Mouse (Mus musculus) MEL (cell line): ENCODE measurements around the gene Bglap2. TPM values are rescaled to one million over a fixed set of nuclear protein-coding genes. Genes with fewer than 3 reads are reported as not detected.
A peak's percentile ranks its signal among the peaks of the same experiment; 100 is the strongest.

ENCODE experiments used
- DNase-seq: peaks from one replicate; pipeline ENCODE4 v3.0.0; 2011; ENCODE audit warnings: low read depth, low spot score
- H3K27ac ChIP-seq: 2 replicates; pipeline ENCODE4 v1.5.1; 2012; ENCODE audit warnings: low read depth, mild to moderate bottlenecking, control low read depth, low read length, moderate library complexity; ENCODE audit not compliant: control insufficient read depth
- H3K27me3 ChIP-seq, 2 experiments: fragments of 150-350 bp in 1 of 2; sonication (generic) in 1 of 2; 2 replicates each; pipeline ENCODE4 v1.6.1; 2012; ENCODE audit warnings: low read length in 2 of 2, mild to moderate bottlenecking in 2 of 2, improper control_type of control experiment in 1 of 2, moderate library complexity in 1 of 2; ENCODE audit not compliant: insufficient read depth in 2 of 2, control insufficient read depth in 1 of 2
- H3K36me3 ChIP-seq, 2 experiments: 2 replicates each; pipeline ENCODE4 v1.6.1; 2012 to 2014; ENCODE audit warnings: low read length in 2 of 2, improper control_type of control experiment in 1 of 2, inconsistent platforms in 1 of 2, mild to moderate bottlenecking in 1 of 2; ENCODE audit not compliant: insufficient read depth in 2 of 2, control insufficient read depth in 1 of 2
- H3K4me1 ChIP-seq, 2 experiments: fragments of 150-350 bp in 1 of 2; sonication (generic) in 1 of 2; 2 replicates each; pipeline ENCODE4 v1.6.1; 2012; ENCODE audit warnings: low read length in 2 of 2, improper control_type of control experiment in 1 of 2, mild to moderate bottlenecking in 1 of 2; ENCODE audit not compliant: insufficient read depth in 2 of 2, control insufficient read depth in 1 of 2
- H3K4me3 ChIP-seq, 2 experiments: fragments of 150-350 bp in 1 of 2; sonication (generic) in 1 of 2; 2 replicates each; pipeline ENCODE4 v1.5.1; 2012; ENCODE audit warnings: low read depth in 2 of 2, low read length in 2 of 2, mild to moderate bottlenecking in 2 of 2, moderate library complexity in 2 of 2, control low read depth in 1 of 2, improper control_type of control experiment in 1 of 2; ENCODE audit not compliant: control insufficient read depth in 1 of 2, insufficient read depth in 1 of 2
- H3K79me2 ChIP-seq: 2 replicates; pipeline ENCODE4 v1.6.1; 2012; ENCODE audit warnings: mild to moderate bottlenecking, low read length, moderate library complexity; ENCODE audit not compliant: control insufficient read depth, poor library complexity, insufficient read depth
- H3K9ac ChIP-seq: 2 replicates; pipeline ENCODE4 v1.6.1; 2012; ENCODE audit warnings: low read depth, mild to moderate bottlenecking, control low read depth, low read length, moderate library complexity; ENCODE audit not compliant: control insufficient read depth, poor library complexity, severe bottlenecking
- H3K9me3 ChIP-seq: fragments of 150-350 bp; sonication (generic); replicated peaks from 2 replicates; pipeline ENCODE4 v1.6.1; 2012; ENCODE audit warnings: mild to moderate bottlenecking, low read length, improper control_type of control experiment, moderate library complexity; ENCODE audit not compliant: insufficient read depth
- BHLHE40 ChIP-seq: IDR thresholded peaks from 2 replicates; pipeline ENCODE4 v1.6.1; 2012; ENCODE audit warnings: low read depth, mild to moderate bottlenecking, inconsistent platforms, low read length, improper control_type of control experiment, borderline replicate concordance
- CTCF ChIP-seq, 3 experiments: IDR thresholded peaks in 2 of 3; conservative IDR thresholded peaks in 1 of 3; 2 replicates each; pipeline ENCODE4 v1.5.1; 2011 to 2012; ENCODE audit warnings: low read length in 3 of 3, low read depth in 2 of 3, mild to moderate bottlenecking in 2 of 3, improper control_type of control experiment in 1 of 3, inconsistent platforms in 1 of 3, mixed read lengths in 1 of 3, moderate library complexity in 1 of 3; ENCODE audit not compliant: control insufficient read depth in 1 of 3, insufficient read depth in 1 of 3, poor library complexity in 1 of 3, severe bottlenecking in 1 of 3
- E2F4 ChIP-seq: IDR thresholded peaks from 2 replicates; pipeline ENCODE4 v1.6.1; 2011; ENCODE audit warnings: low read depth, low read length, improper control_type of control experiment, borderline replicate concordance
- EP300 ChIP-seq, 2 experiments: IDR thresholded peaks; 2 replicates each; pipeline ENCODE4 v1.6.1; 2011; ENCODE audit warnings: improper control_type of control experiment in 2 of 2, low read length in 2 of 2, low read depth in 1 of 2, mild to moderate bottlenecking in 1 of 2
- GABPA ChIP-seq: IDR thresholded peaks from 2 replicates; pipeline ENCODE4 v1.6.1; 2012; ENCODE audit warnings: low read depth, mild to moderate bottlenecking, inconsistent platforms, low read length, improper control_type of control experiment, moderate library complexity
- HCFC1 ChIP-seq: IDR thresholded peaks from 2 replicates; pipeline ENCODE4 v1.6.1; 2012; ENCODE audit warnings: low read depth, mild to moderate bottlenecking, inconsistent platforms, low read length, improper control_type of control experiment, moderate library complexity
- JUND ChIP-seq: IDR thresholded peaks from 2 replicates; pipeline ENCODE4 v1.6.1; 2011; ENCODE audit warnings: low read depth, mild to moderate bottlenecking, improper control_type of control experiment, low read length
- KAT2A ChIP-seq: conservative IDR thresholded peaks from 2 replicates; pipeline ENCODE4 v1.6.1; 2012; ENCODE audit warnings: low read depth, low read length, improper control_type of control experiment, inconsistent platforms
- MAX ChIP-seq: IDR thresholded peaks from 2 replicates; pipeline ENCODE4 v1.6.1; 2011; ENCODE audit warnings: low read length, improper control_type of control experiment
- MYC ChIP-seq: IDR thresholded peaks from 2 replicates; pipeline ENCODE4 v1.6.1; 2011; ENCODE audit warnings: low read depth, mild to moderate bottlenecking, low read length, improper control_type of control experiment, moderate library complexity
- POLR2AphosphoS2 ChIP-seq: IDR thresholded peaks from 2 replicates; pipeline ENCODE4 v1.6.1; 2011; ENCODE audit warnings: low read length, improper control_type of control experiment
- POLR2AphosphoS5 ChIP-seq: IDR thresholded peaks from 2 replicates; pipeline ENCODE4 v1.6.1; 2012; ENCODE audit warnings: low read depth, borderline replicate concordance, mild to moderate bottlenecking, inconsistent platforms, low read length, moderate library complexity, mixed read lengths
- RAD21 ChIP-seq: IDR thresholded peaks from 2 replicates; pipeline ENCODE4 v1.6.1; 2011; ENCODE audit warnings: mild to moderate bottlenecking, low read depth, low read length, improper control_type of control experiment
- TBP ChIP-seq: IDR thresholded peaks from 2 replicates; pipeline ENCODE4 v1.8.0; 2011; ENCODE audit warnings: low read depth, low read length, improper control_type of control experiment
- UBTF ChIP-seq: IDR thresholded peaks from 2 replicates; pipeline ENCODE4 v1.6.1; 2012; ENCODE audit warnings: low read depth, mild to moderate bottlenecking, inconsistent platforms, low read length, improper control_type of control experiment, moderate library complexity, borderline replicate concordance; ENCODE audit not compliant: insufficient read depth
- ZMIZ1 ChIP-seq: IDR thresholded peaks from 2 replicates; pipeline ENCODE4 v1.6.1; 2012; ENCODE audit warnings: low read depth, mild to moderate bottlenecking, inconsistent platforms, low read length, improper control_type of control experiment, moderate library complexity
- polyA plus RNA-seq, 2 experiments: library from polyadenylated mRNA; stranded (reverse) in 1 of 2; unstranded in 1 of 2; fragments of >175 nt in 1 of 2; fragments of >200 nt in 1 of 2; gene quantifications; 2 replicates each; pipeline versions ENCODE4 v1.2.1 to v1.2.4; 2012; ENCODE audit warnings: low replicate concordance in 2 of 2, low read depth in 1 of 2; ENCODE audit not compliant: insufficient read length in 2 of 2, insufficient read depth in 1 of 2, missing spikeins in 1 of 2
- total RNA-seq: library from RNA; depleted of rRNA; stranded (reverse); fragments of 300-350 nt; gene quantifications from 2 replicates; pipeline ENCODE4 v1.2.3, GENCODE M21; 2012

The Bglap2 gene
- total and polyA plus RNA-seq, 3 experiments, result not detected

DNA sequence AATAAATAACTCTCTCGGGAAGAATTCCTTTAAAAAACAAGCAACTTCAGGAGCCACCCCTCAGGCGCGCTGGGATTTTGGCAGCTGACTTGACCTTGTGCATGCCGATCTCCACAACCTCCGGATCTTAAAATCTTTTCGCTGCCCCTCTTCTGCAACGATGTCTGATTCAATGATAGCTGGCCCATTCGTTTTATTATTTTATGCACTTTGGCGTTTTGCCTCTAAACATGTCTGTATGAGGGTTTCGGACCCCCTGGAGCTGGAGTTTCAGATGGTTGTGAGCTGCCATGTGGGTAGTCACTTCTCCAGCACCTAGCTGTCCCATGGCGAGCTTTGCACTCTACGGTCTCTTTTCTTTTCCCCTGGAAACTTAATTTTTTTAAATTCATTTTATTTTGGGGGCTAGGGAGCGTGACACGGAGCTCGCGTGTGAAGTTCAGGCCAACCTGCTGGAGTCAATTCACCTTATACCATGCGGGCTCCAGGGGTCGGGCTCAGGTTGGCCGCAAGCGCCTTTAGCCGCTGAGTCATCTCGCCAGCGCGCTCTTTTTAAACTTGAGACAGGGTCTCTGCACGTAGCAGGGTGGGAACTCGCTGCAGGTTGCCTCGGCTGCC lies 43.0 kb downstream of the Bglap2 start (continued):
- TF ChIP-seq CTCF (IDR thresholded peaks at IDR 0.05 in 2 of 3, conservative IDR thresholded peaks at IDR 0.05 in 1 of 3; ENCODE audit: control insufficient read depth in 1 of 3, insufficient read depth in 1 of 3, low read depth in 2 of 3, low read length in 3 of 3, poor library complexity in 1 of 3, severe bottlenecking in 1 of 3), result no peak

- peak overlapping the region; percentile 93 for H3K27ac ChIP-seq
- TF ChIP-seq BHLHE40, result no peak
- no peak for TF ChIP-seq UBTF
- TF ChIP-seq MAX, result no peak
- 0 out of 2 replicates have a peak, but pooled peaks have one; percentile 7 for TF ChIP-seq ZMIZ1
- no peak for TF ChIP-seq MYC
- TF ChIP-seq RAD21, result no peak
- 0 out of 2 replicates have a peak, but pooled peaks have one; percentile 48 for TF ChIP-seq JUND
- TF ChIP-seq TBP, result no peak
- TF ChIP-seq HCFC1, result 0 out of 2 replicates have a peak, but pooled peaks have one; percentile 17
- TF ChIP-seq GABPA, result no peak
- no peak for TF ChIP-seq EP300 (IDR thresholded peaks at IDR 0.05; ENCODE audit: low read depth in 1 of 2, low read length in 2 of 2)
- TF ChIP-seq KAT2A, result no peak
- TF ChIP-seq POLR2AphosphoS5, result no peak
- TF ChIP-seq E2F4, result no peak
- TF ChIP-seq, all 39 proteins: peak for 3
- peak overlapping the region; percentile 63 to 81 for H3K4me3 ChIP-seq
- peak; percentile 71 for DNase-seq
- H3K4me1 ChIP-seq, result peaks cover 3 to 27% of the 10 kb centered on the region in 2 experiments; a peak in 3 of 4 replicates
- peak overlapping the region; percentile 85 for H3K9ac ChIP-seq
- peaks cover 28% of the 10 kb centered on the region for H3K79me2 ChIP-seq
- H3K9me3 ChIP-seq, result no peaks in the 10 kb centered on the region
- peaks cover 0 to 26% of the 10 kb centered on the region in 2 experiments; a peak in 2 of 4 replicates for H3K36me3 ChIP-seq
- no peaks in the 10 kb centered on the region for H3K27me3 ChIP-seq
These were observed 43.5 kb downstream of the Bglap2 start for GRCm38 (mm10) chr3:88334902-88335435.

DNA sequence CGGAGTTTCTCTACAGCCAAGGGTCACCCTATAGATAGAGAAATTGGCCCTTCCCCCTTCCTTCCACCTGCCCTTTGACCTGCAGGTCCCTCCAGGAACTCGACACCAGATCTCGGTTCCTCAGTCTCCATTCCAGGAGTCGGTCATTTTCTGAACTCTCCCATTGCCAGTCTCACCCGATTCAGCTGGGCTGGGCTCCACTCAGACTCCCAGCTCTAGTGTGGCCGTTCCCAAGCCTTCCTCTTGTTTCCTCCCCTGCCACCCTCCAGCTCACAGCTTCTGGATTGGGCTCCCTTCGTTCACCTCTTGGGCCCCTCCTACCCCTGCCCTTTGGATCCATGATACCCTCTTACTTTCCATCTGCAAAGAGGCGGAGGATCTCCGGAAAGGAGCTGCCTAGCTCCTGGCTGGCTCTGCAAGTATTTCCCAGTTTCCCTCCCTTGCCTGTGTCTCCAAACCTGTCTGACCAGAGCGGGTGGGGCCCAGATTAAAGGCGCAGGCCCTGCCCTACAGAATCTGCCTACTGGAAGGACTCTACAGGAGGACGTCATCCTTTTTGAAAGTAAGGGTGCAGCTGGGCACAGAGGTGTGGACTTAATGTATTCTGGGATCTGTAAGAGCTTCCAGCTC lies 44.4 kb downstream of the Bglap2 start:
- Histone ChIP-seq H3K4me3 (no peak overlapping the region), H3K4me1 (peaks cover 3 to 26% of the 10 kb centered on the region in 2 experiments; a peak in 3 of 4 replicates), H3K27me3 (no peaks in the 10 kb centered on the region), H3K9me3 (no peaks in the 10 kb centered on the region), H3K9ac (no peak overlapping the region), H3K36me3 (peaks cover 0 to 24% of the 10 kb centered on the region in 2 experiments; a peak in 2 of 4 replicates), H3K27ac (no peak overlapping the region), H3K79me2 (peaks cover 23% of the 10 kb centered on the region)
- no peak for DNase-seq
- no peak for TF ChIP-seq MYC
- TF ChIP-seq POLR2AphosphoS2, result 0 out of 2 replicates have a peak, but pooled peaks have one; percentile 25
